Mouse (Mus musculus) layer of hippocampus, postnatal 14 days (tissue): ENCODE results near the gene Kank1. TPM values are rescaled to one million over a fixed set of nuclear protein-coding genes. Genes with fewer than 3 reads are reported as not detected.

ENCODE experiments used
- DNase-seq, 2 experiments: peaks; one replicate each; pipeline ENCODE4 v3.0.0; 2021 to 2022; ENCODE audit warnings: low spot score in 2 of 2, mixed read lengths in 1 of 2
- total RNA-seq, 2 experiments: library from RNA; stranded (reverse); gene quantifications; 2 replicates each; pipeline ENCODE4 v1.2.3; 2021

The Kank1 gene
- total RNA-seq, 2 experiments from 2014 or later, result 42.7 to 45.0 TPM

DNA sequence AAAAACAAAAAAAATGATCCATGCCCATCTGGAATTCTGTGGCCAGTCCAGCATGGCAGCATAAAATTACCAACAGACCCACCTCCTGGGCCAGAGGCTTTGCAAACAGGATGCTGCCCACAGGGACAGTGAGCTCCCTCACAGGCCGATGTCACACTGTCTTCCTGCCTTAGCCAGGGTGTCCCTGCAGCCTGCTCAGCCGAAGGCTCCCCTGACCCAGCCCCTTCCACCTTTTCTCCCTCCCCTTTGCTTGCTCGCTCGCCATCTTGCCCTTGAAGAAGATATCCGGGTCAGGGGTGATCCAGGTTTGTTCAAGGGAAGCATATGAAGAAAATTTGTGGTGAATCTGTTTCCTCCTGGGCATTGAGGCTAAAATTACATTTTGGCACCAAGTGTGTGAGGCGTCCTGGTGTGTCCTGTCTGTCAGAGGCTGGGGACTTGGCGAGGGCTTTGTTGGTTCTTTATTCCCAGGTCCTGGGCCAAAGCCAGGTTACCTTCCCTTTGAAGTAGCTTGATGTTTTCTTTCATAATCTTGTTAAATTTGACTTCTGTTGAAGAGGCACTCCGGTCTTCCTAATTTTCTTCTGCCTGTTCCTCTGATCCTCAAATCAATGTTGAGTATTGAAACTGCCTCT lies 121.8 kb downstream of the Kank1 start:
- no peak for DNase-seq

DNA sequence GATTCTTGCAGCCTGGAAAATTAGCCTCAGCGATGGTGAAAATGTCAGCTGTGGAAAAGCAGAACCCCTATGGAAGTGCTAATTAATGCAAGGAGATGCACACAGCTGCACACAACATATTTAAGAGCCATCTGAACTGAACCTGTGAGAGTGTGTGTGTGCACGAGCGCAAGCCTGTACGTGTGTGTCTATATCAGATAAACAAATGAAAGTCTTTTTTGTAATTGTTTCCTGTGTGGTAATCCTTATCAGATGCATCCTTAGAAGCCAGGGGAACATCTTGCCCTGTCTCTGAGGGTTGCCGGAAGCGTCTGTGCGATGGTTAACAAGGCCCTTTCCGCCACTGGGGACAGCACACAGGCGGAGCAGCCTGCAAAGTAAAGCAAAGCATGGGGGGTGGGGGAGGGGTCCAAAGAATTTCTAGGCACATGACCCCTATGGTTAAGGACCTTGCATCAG lies 123.8 kb downstream of the Kank1 start:
- no peak for DNase-seq

DNA sequence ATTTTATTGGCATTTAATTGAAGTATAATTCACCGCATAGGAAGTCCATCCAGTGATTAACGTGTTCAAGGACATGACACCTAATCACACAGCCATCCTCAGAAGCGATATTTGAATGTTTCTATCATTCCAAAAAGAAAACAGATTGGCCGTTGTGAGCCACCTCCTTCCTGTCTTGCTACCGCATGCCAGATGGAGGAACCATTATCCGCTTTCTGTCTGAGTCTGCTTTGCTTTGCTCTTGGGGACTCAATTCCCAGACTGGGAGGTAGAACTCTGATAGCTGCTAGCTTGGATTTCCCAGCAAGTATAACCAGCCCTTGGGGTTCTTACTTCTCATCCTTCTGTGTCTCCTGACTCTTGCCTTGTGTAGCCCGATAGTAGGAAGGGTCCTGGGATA lies 125.2 kb downstream of the Kank1 start:
- DNase-seq, result no peak

GRCm38 (mm10) chr19:25365698-25366097 lies 128.9 kb downstream of the Kank1 start:
- DNase-seq, result no peak

DNA sequence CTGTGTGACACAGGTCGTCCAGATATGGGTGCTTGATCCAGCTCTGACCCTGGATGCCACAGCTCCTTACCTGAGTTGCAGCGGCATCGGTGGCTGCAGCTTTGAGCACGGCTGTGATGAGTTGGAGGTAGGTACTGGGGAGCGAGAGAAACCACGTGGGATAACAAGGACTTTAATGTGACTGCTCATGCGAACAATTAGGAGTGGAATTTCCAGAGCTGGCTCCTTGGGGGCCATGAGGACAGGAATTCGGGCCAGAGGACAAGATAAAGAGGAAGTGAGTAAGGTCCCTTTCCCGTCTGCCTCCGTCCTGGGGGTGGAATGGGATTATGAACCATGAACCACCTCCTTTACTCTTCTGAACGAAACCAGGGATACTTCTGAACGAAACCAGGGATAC lies 129.8 kb downstream of the Kank1 start:
- no peak for DNase-seq

GRCm38 (mm10) chr19:25370428-25370827 lies 133.7 kb downstream of the Kank1 start:
- no peak for DNase-seq

GRCm38 (mm10) chr19:25372794-25373193 lies 136.0 kb downstream of the Kank1 start:
- DNase-seq, result no peak

GRCm38 (mm10) chr19:25373594-25373993 lies 136.8 kb downstream of the Kank1 start:
- no peak for DNase-seq

DNA sequence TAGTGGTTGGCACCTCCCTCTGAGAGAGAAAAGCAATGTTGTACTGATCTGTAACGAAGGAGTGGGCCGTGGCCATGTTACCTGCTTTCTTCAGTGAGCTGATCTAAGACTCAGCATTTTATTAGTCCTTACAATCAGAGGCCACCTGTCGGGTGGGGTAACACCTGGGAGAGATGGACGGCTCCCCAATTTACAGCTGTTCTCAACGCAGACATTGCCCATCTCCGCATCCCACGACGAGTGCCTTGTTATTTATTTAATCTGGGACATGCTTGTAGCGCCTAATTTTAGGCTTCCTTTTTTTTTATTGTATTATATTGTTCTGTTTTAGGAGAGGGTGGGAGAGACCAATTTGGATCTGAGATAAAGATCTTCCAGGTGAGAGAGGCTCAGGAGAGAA lies 137.4 kb downstream of the Kank1 start:
- no peak for DNase-seq

GRCm38 (mm10) chr19:25374926-25375325 lies 138.2 kb downstream of the Kank1 start:
- DNase-seq, result peak in 1 of 2 experiments; percentile 29

- no peak for DNase-seq
Observed at GRCm38 (mm10) chr19:25376871-25377270, 140.1 kb downstream of the Kank1 start.

DNA sequence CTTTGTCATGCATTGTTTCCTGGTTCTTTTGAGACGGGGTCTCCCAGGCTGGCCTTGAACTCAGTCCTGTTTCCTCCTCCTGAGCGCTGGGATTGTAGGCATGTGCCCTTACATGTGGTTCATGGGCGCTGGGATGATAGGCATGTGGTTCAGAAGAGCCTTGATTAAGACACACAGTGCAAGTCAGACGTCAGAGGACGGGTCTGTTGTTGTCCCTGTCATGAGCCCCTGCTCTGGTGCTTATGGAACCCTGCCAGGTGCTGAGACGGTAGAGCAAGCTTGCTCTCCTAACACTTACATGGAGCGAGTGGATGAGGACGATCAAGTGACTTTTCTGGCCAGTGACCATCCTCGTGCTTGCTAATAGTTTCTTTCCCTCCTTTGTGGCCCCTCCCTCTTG lies 143.9 kb downstream of the Kank1 start:
- DNase-seq, result no peak

DNA sequence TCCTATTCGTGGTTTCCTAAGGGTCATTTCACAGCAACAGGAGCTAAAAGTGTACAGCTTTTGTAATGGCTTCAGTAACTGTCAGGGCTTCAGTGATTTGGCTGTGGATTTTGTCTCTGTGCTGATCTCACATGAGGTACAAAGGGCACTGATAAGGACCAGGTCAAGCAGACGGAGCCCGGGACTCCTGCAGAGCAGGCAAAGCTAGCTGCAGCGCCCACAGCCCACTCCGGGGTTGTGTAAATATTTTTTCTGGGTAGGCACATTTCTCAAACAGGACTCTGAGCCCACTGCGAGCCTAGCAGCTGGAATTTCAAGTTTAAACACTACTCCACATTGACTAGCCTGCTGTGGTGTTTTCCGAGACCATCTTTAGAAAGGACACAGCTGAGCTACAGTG lies 145.2 kb downstream of the Kank1 start:
- no peak for DNase-seq

DNA sequence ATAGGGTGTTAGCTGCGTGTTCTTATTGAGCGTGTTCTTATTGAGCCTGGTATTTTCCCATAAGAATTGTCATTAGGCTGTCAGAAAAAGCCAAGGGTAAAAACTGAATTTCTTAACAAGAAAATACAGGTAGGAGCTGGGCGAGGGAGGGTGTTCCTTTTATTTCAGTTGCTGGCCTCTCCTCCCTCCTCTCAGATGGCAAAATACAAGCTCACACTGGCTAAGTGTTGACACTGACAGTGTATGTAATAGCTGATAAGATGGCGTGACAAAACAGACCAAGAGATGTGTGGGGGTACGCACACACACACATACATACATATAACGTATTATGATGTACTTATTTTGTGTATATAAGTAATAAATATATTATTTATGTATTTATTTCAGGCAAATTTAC lies 145.7 kb downstream of the Kank1 start:
- no peak for DNase-seq

DNA sequence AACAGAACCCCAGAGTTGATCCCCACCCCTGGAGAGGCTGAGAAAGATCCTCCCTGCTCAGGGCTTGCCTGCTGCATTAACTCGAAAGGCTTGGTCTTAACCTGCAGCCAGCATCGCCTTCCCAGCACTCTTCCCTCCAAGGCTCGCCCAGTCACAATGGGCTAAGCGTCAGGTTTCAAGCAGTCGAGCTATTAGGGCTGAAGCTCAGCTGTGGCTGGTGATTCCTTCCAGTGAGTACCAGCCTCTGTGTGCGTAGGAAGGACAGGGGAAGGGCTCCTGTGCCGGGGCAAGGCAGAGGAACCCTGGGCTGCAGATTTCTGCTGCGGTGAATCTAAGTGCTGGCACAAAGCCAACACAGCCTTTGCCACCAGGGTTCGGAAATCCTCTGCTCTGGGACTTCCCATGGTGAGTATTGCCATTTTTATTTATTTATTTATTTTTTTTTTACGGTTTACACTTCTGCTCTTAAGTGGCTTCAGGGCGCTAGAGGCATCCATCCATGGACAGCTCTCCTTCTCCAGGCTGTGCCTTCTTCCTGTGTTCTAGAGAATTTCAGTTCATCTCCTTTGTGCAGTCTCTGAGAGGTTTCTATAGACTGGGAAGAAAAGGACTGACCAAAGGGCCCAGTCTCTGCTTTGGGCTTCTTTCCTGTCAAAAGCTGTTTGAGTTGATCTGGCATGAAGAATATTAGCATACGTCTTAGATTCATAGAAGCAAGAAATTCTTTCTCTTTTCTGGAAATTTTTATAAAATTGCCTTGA lies 146.8 kb downstream of the Kank1 start:
- DNase-seq, result no peak

- DNase-seq, result no peak
Observed at GRCm38 (mm10) chr19:25385981-25386380, 149.2 kb downstream of the Kank1 start.

- DNase-seq, result no peak
Observed at GRCm38 (mm10) chr19:25386679-25387470, 150.1 kb downstream of the Kank1 start.

DNA sequence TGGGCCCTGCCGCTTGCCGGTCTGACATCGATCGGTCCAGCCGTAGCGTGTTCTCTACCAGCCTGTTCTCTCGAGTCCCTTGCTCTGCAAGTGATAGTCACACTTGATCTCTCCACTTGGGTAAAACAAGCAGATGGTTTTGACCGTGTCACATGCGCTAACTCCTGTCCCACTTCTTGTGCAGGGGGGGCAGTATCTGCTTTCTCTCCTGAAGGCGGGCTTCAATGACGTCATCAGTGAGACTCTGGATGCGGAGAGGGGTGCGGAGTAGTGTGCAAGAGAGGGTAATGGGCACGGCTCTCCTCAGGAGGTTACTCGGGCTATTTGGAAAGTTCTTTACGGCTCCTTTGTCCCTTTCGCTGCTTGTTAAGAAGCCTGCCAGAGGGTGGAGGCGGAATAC lies 151.1 kb downstream of the Kank1 start:
- DNase-seq, result no peak

- DNase-seq, result no peak
Observed at GRCm38 (mm10) chr19:25392135-25392534, 155.4 kb downstream of the Kank1 start.

DNA sequence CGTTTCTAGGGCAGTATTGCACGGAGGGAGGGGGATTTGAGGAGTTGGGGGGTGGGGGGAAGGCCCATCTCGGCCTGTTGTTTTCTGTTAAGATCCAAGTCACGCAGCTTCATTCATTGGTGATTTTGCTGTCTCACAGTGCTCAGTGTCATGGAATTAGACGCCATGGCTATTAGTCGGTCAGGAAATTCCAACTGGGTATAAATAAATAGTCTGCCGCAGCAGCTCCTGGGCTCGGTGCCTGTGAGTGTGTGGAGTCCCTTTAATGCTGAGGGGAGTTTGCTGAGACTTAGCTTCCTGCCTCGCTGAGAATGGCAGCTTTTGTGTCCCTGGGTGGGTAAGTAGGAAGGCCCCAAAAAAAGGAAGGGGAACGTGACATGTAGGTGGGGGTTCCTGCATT lies 158.3 kb downstream of the Kank1 start:
- DNase-seq, result peak in 1 of 2 experiments; percentile 45

- peak in 1 of 2 experiments; percentile 22 for DNase-seq
Observed at GRCm38 (mm10) chr19:25396709-25397266, 160.0 kb downstream of the Kank1 start.
